7 mouse cellular contexts compared by ENCODE assay signal in the genomic region with DNA sequence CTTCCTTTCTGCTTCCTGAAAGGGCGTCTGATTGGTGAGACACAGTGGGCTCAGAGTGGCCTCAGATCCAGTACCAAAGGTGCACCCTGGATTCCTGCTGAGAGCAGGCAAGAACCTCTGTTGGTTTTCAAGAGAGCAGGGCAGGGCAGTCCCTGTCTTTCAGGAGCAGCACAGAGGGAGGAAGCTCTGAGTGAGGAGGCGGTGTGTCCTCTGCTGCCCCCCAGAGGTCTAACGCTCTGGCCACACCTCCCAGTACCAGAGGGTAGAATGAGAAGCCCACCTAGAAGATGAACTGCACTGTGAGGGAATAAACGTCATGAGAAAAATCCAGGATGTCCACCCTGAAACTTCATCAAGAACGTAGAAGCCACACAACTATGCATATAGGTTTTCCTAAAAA. TPM values are rescaled to one million over a fixed set of nuclear protein-coding genes. Genes with fewer than 3 reads are reported as not detected.
DNase-seq lines count a peak whose midpoint lies in the region; ATAC-seq and TF ChIP-seq lines count a peak whose summit lies in the region.

No protein-coding gene starts in this region.

- H3K27ac ChIP-seq in forebrain, embryonic 11.5 days (ENCODE audit: low read depth, low read length), result no peak overlapping the region
- H3K27ac ChIP-seq in limb, embryonic 10.5 days, result no peak overlapping the region
- no peak overlapping the region for H3K27ac ChIP-seq in midbrain, embryonic 13.5 days

- no peaks in the 10 kb centered on the region for H3K27me3 ChIP-seq in E14TG2a.4 (ENCODE audit: insufficient read depth, low read length)
- H3K27me3 ChIP-seq in forebrain, embryonic 11.5 days (ENCODE audit: control insufficient read depth, insufficient read depth, low read length), result no peaks in the 10 kb centered on the region
- no peaks in the 10 kb centered on the region for H3K27me3 ChIP-seq in limb, embryonic 10.5 days (ENCODE audit: low read depth, poor library complexity, severe bottlenecking)
- H3K27me3 ChIP-seq in midbrain, embryonic 13.5 days, result no peaks in the 10 kb centered on the region

- H3K9ac ChIP-seq in forebrain, embryonic 11.5 days (ENCODE audit: low read length), result no peak overlapping the region
- H3K9ac ChIP-seq in midbrain, embryonic 13.5 days (replicated peaks), result no peak overlapping the region

- WGBS in forebrain, embryonic 11.5 days, result 47% methylated on average over 5 of the region's 5 CpGs
- WGBS in limb, embryonic 10.5 days, result 53% methylated on average over 5 of the region's 5 CpGs
- WGBS in midbrain, embryonic 13.5 days, result 47% methylated on average over 5 of the region's 5 CpGs

- peak; percentile 86 for ATAC-seq in forebrain, embryonic 11.5 days (replicated peaks; ENCODE audit: low FRiP score)
- peak; percentile 83 for ATAC-seq in midbrain, embryonic 13.5 days

- H3K4me1 ChIP-seq in E14TG2a.4 (replicated peaks; ENCODE audit: low read depth, low read length), result peaks cover 7% of the 10 kb centered on the region; the same call in 1 of the 2 replicates
- H3K4me1 ChIP-seq in forebrain, embryonic 11.5 days (replicated peaks; ENCODE audit: control insufficient read depth, insufficient read depth, low read length), result no peaks in the 10 kb centered on the region; the same call in 1 of the 2 replicates
- H3K4me1 ChIP-seq in limb, embryonic 10.5 days, result no peaks in the 10 kb centered on the region
- H3K4me1 ChIP-seq in midbrain, embryonic 13.5 days (replicated peaks), result no peaks in the 10 kb centered on the region

- DNase-seq in WW6 (ENCODE audit: low read depth, low spot score), result peak; percentile 36
- DNase-seq in forebrain, embryonic 11.5 days (ENCODE audit: low spot score), result peak; percentile 76
- peak; percentile 14 for DNase-seq in heart, postnatal 25 days (ENCODE audit: low spot score)
- peak; percentile 44 for DNase-seq in limb, embryonic 10.5 days (ENCODE audit: low spot score)
- peak; percentile 63 to 65 for DNase-seq in thymus, postnatal 36 days

- H3K4me3 ChIP-seq in E14TG2a.4 (replicated peaks; ENCODE audit: low read length), result no peak overlapping the region
- no peak overlapping the region for H3K4me3 ChIP-seq in forebrain, embryonic 11.5 days (ENCODE audit: low read depth, low read length)
- H3K4me3 ChIP-seq in limb, embryonic 10.5 days, result no peak overlapping the region
- H3K4me3 ChIP-seq in midbrain, embryonic 13.5 days (replicated peaks), result no peak overlapping the region

- H3K9me3 ChIP-seq in E14TG2a.4 (ENCODE audit: low read length), result no peaks in the 10 kb centered on the region
- H3K9me3 ChIP-seq in forebrain, embryonic 11.5 days (ENCODE audit: control insufficient read depth, low read length), result no peaks in the 10 kb centered on the region
- no peaks in the 10 kb centered on the region for H3K9me3 ChIP-seq in limb, embryonic 10.5 days (replicated peaks)
- H3K9me3 ChIP-seq in midbrain, embryonic 13.5 days, result no peaks in the 10 kb centered on the region

- no peak overlapping the region for H3K4me2 ChIP-seq in forebrain, embryonic 11.5 days (ENCODE audit: low read depth, low read length, severe bottlenecking)
- H3K4me2 ChIP-seq in midbrain, embryonic 13.5 days (replicated peaks), result no peak overlapping the region

- TF ChIP-seq CTCF in E14TG2a.4 (conservative IDR thresholded peaks at IDR 0.05; ENCODE audit: low read length), result peak; percentile 57

- H3K36me3 ChIP-seq in E14TG2a.4 (ENCODE audit: insufficient read depth, low read length), result peaks cover 71% of the 10 kb centered on the region
- H3K36me3 ChIP-seq in forebrain, embryonic 11.5 days (ENCODE audit: control insufficient read depth, insufficient read depth, low read length), result no peaks in the 10 kb centered on the region; the same call in 1 of the 2 replicates
- peaks cover 28% of the 10 kb centered on the region for H3K36me3 ChIP-seq in limb, embryonic 10.5 days
- H3K36me3 ChIP-seq in midbrain, embryonic 13.5 days, result peaks cover 19% of the 10 kb centered on the region

- intact Hi-C loops in heart, postnatal 25 days (cut with DNase I), result loop anchor here (1.0 kb wide), 1 partner anchor 185 kb away; a partner anchor contains a TSS

RNA-seq across cellular contexts. Expression of a gene that starts 21.5 kb away (rescaled TPM):
- polyA plus RNA-seq in forebrain, embryonic 11.5 days (2014; fragmentation: Nextera tagmentation; extraction: Ambion mirVana), result 17.4 and 18.2 TPM in 2 replicates
- 10 to 100 TPM; 12.7 to 12.9 TPM for total RNA-seq in heart, postnatal 25 days (2021)
- 18.9 and 20.7 TPM in 2 replicates for polyA plus RNA-seq in limb, embryonic 10.5 days (2016; fragmentation: Nextera tagmentation; extraction: Ambion mirVana)
- polyA plus RNA-seq in midbrain, embryonic 13.5 days (2015; fragmentation: Nextera tagmentation; extraction: Ambion mirVana), result 8.3 and 8.5 TPM in 2 replicates

RNA-seq across cellular contexts. Expression of a gene that starts 34.3 kb away (rescaled TPM):
- 37.3 and 43.6 TPM in 2 replicates for polyA plus RNA-seq in forebrain, embryonic 11.5 days (2014; fragmentation: Nextera tagmentation; extraction: Ambion mirVana)
- total RNA-seq in heart, postnatal 25 days (2021), result 10 to 100 TPM; 62.2 to 63.9 TPM
- polyA plus RNA-seq in limb, embryonic 10.5 days (2016; fragmentation: Nextera tagmentation; extraction: Ambion mirVana), result 42.7 and 44.3 TPM in 2 replicates
- polyA plus RNA-seq in midbrain, embryonic 13.5 days (2015; fragmentation: Nextera tagmentation; extraction: Ambion mirVana), result 36.7 and 36.8 TPM in 2 replicates

Comparison
In these comparisons a context has a peak if more than half of its experiments do, and no peak if none do; other contexts are left out.
1. DNase-seq: peak in every context shown above with its lines; median percentile 76 in forebrain, embryonic 11.5 days; 64 in thymus, postnatal 36 days; 44 in limb, embryonic 10.5 days; 36 in WW6; 14 in heart, postnatal 25 days.